Mouse (Mus musculus) olfactory bulb, adult 2 months (tissue): Measurements from ENCODE around the gene Smco1. TPM values are rescaled to one million over a fixed set of nuclear protein-coding genes. Genes with fewer than 3 reads are reported as not detected.
"Not testable (repeated sequence)": the region's sequence is repeated elsewhere in the genome, so short reads cannot be mapped to it uniquely, and the experiment has no call there.

Experiments used
- H3K27ac ChIP-seq: fragments of 200-500 bp; 2 replicates; pipeline ENCODE4 v1.5.1; 2012; ENCODE audit warnings: low read depth, low read length; ENCODE audit not compliant: insufficient read depth
- H3K4me1 ChIP-seq: fragments of 200-500 bp; 2 replicates; pipeline ENCODE4 v1.6.1; 2012; ENCODE audit warnings: low read length; ENCODE audit not compliant: control insufficient read depth, insufficient read depth
- H3K4me3 ChIP-seq: fragments of 200-500 bp; 2 replicates; pipeline ENCODE4 v1.5.1; 2012; ENCODE audit warnings: mild to moderate bottlenecking, low read depth, low read length, moderate library complexity; ENCODE audit not compliant: insufficient read depth
- CTCF ChIP-seq: fragments of 200-500 bp; IDR thresholded peaks from 2 replicates; pipeline ENCODE4 v1.5.1; 2012; ENCODE audit warnings: low read depth, mild to moderate bottlenecking, low read length, moderate library complexity; ENCODE audit not compliant: insufficient read depth
- POLR2A ChIP-seq: fragments of 200-500 bp; IDR thresholded peaks from 2 replicates; pipeline ENCODE4 v1.6.1; 2012; ENCODE audit warnings: mild to moderate bottlenecking, low read depth, low read length, moderate library complexity; ENCODE audit not compliant: insufficient read depth
- WGBS: fragments of 180-500 bp; shearing (Covaris S2); methylation state at CpG from one replicate; pipeline ENCODE4 v1.1.7; 2018; 5-methylcytosine and 5-hydroxymethylcytosine counted together
- polyA plus RNA-seq: library from polyadenylated mRNA; stranded (reverse); fragments of >200 nt; gene quantifications from 2 replicates; pipeline ENCODE4 v1.2.4, GENCODE M21; 2012; ENCODE audit warnings: low replicate concordance; ENCODE audit not compliant: missing spikeins, insufficient read depth, insufficient read length

The Smco1 gene
- polyA plus RNA-seq: not detected in 2 replicates

DNA sequence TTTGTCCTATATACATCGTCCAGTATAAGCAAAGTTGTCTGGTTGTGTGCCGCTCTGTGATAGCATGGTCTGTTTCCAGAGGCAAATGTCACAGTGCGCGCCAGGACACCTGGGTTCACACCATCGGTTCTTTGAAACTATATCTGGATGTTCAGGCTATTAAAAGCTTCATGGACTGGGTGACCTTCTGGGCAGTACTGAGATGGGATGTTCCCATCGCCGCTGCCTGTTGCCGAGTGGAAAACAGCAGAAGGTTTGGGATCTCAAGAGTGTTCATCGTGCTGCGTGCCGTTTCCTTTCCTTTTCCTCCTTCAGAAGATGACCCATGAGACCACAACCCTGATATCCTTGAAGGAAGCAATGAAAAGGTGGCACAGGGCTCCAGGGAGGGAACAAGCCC lies at the start of gene Smco1:
Gene Smco1 (plus strand): TSS at position 178 of the 400 bp plus-strand sequence.
- WGBS: 87% methylated on average over 11 of the region's 11 CpGs
- Histone ChIP-seq H3K4me3 (no peak within 1 kb of the TSS), H3K4me1 (no peaks in the 10 kb centered on the region), H3K27ac (no peak within 1 kb of the TSS)
- TF ChIP-seq CTCF (no peak), POLR2A (no peak)

DNA sequence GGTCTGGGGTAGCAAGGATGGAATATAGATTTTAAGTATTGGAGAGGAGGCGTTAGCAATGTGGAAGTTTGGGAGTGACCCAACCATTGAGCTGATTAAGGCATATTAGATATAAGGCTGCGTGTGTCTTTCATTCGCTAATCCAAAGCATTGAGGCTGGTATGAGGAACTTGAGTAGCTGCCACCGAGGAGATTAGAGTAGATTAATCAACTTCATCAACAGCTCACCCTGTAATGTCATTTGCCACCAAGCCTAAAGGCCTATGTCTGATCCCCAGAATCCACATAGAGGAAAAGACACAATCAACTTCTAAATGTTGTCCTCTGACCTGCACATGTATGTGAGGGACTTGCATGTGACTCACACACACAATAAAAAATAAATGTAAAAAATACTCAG lies 49.5 kb upstream of the Smco1 start:
- 86% methylated on average over 4 of the region's 4 CpGs for WGBS
- TF ChIP-seq POLR2A (no peak), CTCF (no peak)
- Histone ChIP-seq H3K4me1 (no peaks in the 10 kb centered on the region), H3K4me3 (no peak overlapping the region), H3K27ac (no peak overlapping the region)

DNA sequence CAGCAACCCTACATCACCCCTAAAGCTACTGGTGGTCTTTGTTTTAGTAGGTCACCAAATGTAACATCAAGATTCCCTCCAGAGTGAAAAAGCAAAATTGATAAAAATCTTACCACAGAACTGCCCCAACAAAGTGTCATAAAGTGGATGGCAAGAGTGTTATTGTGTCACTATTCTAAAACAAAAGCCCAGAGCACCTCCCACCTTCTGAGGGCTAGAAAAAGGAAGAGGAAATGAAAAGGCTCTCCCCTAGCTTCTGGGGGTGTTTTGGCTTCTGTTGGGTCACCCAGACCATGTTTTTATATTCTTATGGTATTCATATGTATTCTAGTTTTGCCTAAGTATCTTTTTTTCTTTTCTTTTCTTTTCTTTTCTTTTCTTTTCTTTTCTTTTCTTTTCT lies 48.9 kb upstream of the Smco1 start:
- no peak overlapping the region for H3K4me3 ChIP-seq
- TF ChIP-seq POLR2A: no peak
- no peak for TF ChIP-seq CTCF
- no peaks in the 10 kb centered on the region for H3K4me1 ChIP-seq
- H3K27ac ChIP-seq: no peak overlapping the region

DNA sequence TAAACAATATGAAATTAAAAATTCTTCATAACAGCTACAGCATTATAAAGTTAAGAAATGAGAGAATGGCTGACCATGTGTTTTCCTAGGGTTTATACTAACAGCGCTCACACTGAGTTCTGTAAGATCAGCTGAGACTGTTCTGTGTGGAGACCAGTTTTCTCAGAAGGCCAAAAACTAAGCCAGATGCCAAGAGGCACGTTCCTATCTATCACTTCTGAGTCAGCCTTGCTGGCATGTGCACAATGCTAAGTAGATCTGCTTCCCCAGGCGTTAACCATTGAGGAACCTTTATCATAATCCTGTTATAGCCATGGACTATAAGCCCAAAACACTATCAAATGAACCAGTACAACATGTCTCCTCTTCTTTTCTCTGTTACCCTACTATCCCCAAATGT lies 39.2 kb upstream of the Smco1 start:
- WGBS: 68% methylated on average over 3 of the region's 3 CpGs
- H3K4me1 ChIP-seq, H3K27ac ChIP-seq, H3K4me3 ChIP-seq: not testable (repeated sequence)

DNA sequence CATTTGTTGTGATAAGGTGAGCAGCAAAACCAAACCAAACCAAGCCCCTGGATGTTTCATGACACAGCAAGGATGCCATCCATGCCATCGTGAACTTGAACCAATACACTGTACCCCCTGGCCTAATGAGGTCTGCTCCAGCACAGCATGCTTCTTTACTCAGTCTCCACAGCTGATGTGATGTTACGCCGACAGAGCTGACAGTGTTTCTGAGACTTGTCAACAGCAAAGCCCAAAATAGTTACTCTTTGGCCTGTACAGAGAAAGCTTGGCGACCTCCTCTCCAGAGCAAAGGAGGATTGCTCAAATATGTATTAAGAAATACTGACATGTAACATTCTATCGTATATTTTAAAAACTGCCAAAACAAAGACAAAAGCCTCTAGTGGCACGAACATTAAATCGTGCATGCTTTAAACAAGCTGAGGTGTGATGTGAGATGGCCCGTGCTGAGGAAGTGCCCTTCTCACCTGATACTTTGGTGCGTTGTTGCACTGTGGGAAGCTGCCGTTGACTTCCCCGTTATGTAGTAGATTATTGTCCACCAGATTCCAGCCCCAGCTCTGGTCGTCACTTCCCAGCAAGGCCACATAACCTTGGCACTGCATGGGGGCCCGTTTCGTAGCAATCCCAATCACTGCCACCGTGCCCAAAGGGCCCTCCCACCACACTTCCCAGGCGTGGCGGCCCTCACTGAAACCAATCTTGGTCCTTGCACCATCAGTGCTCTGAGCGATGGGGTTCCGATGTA lies 33.2 kb upstream of the Smco1 start:
- WGBS: 86% methylated on average over 19 of the region's 19 CpGs
- Histone ChIP-seq H3K4me3 (no peak overlapping the region), H3K27ac (no peak overlapping the region), H3K4me1 (0 out of 2 replicates have a peak, but pooled peaks cover 2% of the 10 kb centered on the region)
- no peak for TF ChIP-seq CTCF
- no peak for TF ChIP-seq POLR2A

DNA sequence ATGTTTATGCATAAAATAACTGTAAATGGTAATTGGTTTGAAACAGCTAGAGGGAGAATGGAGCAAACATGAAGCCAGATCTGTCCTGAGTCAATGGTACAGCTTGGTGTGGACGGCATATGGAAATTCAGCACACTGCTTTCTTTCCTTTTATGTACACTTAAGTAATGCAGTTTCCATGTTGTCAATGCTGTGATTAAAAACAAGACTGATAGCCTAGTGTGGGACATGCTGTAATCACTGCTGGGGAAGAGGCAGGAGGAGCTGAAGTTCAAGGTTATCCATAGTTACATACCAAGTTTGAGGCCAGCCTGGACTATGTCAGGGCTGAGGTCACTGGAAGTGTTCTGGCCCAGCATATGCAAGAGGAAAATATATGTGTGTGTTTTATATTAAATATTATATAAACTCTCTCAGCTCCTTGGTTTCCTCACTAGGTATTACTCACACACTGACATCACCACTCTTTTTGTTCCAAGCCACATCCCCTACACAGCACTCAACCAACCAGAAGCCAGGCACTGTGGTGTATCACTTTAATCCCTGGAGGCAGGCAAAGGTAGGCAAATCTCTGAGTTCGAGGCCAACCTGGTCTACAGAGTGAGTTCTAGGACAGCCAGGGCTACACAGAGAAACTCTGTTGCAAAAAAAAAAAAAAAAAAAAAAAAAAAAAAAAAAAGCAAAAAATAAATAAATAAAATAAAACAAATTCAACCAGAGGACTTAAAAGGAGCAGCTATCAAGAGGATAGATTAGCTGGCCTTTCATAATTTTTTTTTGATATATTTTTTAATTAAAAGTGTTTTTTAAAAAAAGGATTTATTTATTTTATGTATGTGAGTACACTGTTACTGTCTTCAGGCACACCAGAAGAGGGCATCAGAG lies 31.6 kb upstream of the Smco1 start:
- Histone ChIP-seq H3K4me1 (0 out of 2 replicates have a peak, but pooled peaks cover 2% of the 10 kb centered on the region), H3K27ac (no peak overlapping the region), H3K4me3 (no peak overlapping the region)
- TF ChIP-seq POLR2A (no peak), CTCF (no peak)
- WGBS: 89% methylated on average over 2 of the region's 2 CpGs

DNA sequence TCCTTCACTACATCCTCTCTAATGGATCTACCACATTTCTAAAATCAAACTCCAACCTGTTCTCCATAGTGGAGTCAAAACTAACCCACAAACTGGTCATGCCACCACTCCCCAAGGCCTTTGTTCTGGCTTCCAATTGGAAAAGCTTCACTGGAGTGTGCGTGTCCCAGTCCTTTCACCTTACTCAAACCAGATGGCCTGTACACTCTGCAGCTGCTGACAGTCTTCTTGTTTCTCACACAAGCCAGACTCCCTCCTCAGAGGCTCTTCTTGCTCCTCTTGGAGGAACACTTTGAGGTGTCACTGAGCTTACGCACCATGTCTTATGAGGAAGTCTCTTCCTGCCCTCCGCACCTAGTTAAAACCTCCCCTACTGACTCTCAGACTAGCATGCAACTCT lies 27.4 kb upstream of the Smco1 start:
- Histone ChIP-seq H3K27ac (no peak overlapping the region), H3K4me1 (peaks cover 5% of the 10 kb centered on the region), H3K4me3 (no peak overlapping the region)
- TF ChIP-seq CTCF (no peak), POLR2A (no peak)
- 90% methylated on average over 3 of the region's 3 CpGs for WGBS

DNA sequence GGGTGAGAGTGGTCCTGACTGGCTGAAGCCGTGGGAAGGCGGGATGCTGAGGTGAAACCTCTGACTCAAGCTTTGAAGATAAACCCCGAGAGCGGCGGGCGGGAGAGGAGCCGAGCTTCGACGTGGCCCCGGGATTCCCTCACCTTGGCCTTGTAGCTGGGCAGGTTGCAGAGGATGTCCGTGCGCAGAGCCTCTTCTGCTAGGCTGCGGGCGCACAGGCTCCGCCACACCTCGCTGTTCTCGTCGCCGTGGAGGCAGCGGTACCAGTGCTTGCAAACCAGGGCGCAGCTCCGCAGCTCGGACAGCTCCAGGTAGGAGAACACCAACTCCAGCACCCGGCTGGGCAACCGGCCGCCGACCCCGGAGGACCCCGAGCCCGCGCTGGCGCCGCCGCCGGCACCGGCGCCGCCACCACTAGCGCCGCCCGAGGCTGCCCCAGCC lies 24.9 kb upstream of the Smco1 start:
- Histone ChIP-seq H3K4me1 (peaks cover 5% of the 10 kb centered on the region), H3K27ac (peak overlapping the region; percentile 58; the same call in 1 of the 2 replicates), H3K4me3 (peak overlapping the region; percentile 98)
- 7% methylated on average over 41 of the region's 41 CpGs for WGBS
- TF ChIP-seq POLR2A (no peak), CTCF (no peak)

DNA sequence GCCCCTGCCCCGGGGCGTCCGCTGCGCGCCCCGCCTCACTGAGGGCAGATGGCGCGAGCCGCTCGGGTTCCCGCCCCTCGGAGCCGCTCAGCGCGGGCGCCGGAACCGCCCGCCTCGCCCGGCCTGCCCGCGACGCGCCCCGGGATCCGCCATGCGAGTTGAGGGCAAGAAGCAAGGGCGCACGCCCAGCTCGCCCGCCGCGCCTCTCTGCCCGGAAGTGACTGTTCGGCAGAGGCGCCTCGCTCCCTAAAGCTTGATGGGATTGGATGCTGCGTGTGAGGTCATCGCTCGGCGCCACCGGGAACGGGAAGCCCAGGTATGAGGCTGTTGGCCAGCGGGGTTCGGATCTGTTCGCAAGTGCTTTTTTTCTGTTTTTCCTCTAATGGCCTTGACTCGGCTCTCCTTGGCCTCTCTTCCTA lies 24.3 kb upstream of the Smco1 start, which contains the start of the genes Fbxo45 and Wdr53:
Gene Fbxo45 (minus strand): TSS at position 207 of the 419 bp plus-strand sequence.
Gene Wdr53 (plus strand): TSS at position 276 of the 419 bp plus-strand sequence.
- Histone ChIP-seq H3K27ac (peak within 1 kb of the TSS; percentile 58; the same call in 1 of the 2 replicates), H3K4me3 (peak within 1 kb of the TSS; percentile 98), H3K4me1 (peaks cover 5% of the 10 kb centered on the region)
- WGBS: under 1% methylated on average over 48 of the region's 48 CpGs
- TF ChIP-seq POLR2A (peak; percentile 50), CTCF (no peak)

DNA sequence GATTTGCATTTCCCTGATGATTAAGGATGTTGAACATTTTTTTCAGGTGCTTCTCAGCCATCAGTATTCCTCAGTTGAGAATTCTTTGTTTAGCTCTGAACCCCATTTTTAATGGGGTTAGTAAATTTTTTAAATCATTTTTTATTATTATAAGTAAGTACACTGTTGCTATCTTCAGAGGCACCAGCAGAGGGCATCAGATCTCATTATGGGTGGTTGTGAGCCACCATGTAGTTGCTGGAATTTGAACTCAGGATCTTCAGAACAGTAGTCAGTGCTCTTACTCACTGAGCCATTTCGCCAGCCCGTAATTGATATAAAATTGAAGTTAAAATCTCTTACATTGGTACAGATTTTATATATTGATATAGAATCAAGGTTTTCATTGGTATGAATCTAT lies 7.0 kb upstream of the Smco1 start:
- WGBS: 93% methylated on average over 2 of the region's 2 CpGs

More for the DNA sequence above, 7.0 kb upstream of the Smco1 start:
- not testable (repeated sequence) for H3K4me3 ChIP-seq, H3K4me1 ChIP-seq, H3K27ac ChIP-seq
